Mouse (Mus musculus): Measurements from ENCODE around the gene 2010111I01Rik.

GRCm38 (mm10) chr13:62972403-62972802 is 7.7 kb downstream of the 2010111I01Rik start:
- no peak for TF ChIP-seq CTCF (conservative IDR thresholded peaks at IDR 0.05; ENCODE audit: insufficient read depth, insufficient read length, low read depth, low read length)
- TF ChIP-seq POLR2A (IDR thresholded peaks at IDR 0.05; ENCODE audit: low read depth, low read length): no peak

Measured in kidney, adult 2 months (tissue).